Mouse (Mus musculus): ENCODE measurements around the gene 3830417A13Rik.

Gene 3830417A13Rik

GRCm38 (mm10) chrX:64173248-64173647, at the start of gene 3830417A13Rik:
TSS of gene 3830417A13Rik (plus strand) at chrX:64173548.
- DNase-seq = no peak

DNA sequence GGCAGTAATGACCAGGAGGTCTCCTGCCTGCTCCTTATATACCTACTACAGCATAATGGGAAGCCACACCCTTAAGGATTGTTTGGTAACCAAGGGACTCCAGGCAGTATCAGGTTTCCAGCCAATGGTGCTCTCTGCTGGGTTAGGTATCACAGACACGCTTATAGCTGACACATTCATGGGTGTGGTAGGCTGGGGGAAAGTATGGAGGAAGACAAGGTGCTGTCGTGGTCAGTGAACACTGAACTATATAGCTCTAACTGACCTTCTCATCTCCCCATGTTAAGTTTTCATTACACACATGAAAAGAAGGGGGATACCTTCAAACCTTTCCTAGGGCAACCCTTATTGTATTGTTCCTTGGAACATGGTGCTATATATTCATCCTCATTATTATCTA, 21.2 kb upstream of the 3830417A13Rik start, which contains the start of gene Gm6760:
Gm6760 (minus strand) TSS at position 101 of the 400 bp plus-strand sequence.
- no peak for DNase-seq

GRCm38 (mm10) chrX:64181246-64181645, 7.9 kb downstream of the 3830417A13Rik start:
- DNase-seq = no peak

Measured in kidney, postnatal 25 days (tissue).